Mouse (Mus musculus) activated CD4-positive, CD25-positive, alpha-beta regulatory T cell, adult 4 months (primary cell): Measurements from ENCODE around the gene Lyl1. TPM values are rescaled to one million over a fixed set of nuclear protein-coding genes. Genes with fewer than 3 reads are reported as not detected.
A peak's percentile ranks its signal among the peaks of the same experiment; 100 is the strongest.
"Not testable (repeated sequence)": the region's sequence is repeated elsewhere in the genome, so short reads cannot be mapped to it uniquely, and the experiment has no call there.

Source experiments
- ATAC-seq: one replicate; pipeline ENCODE4 v1.8.0; 2017
- polyA plus RNA-seq, 2 experiments: library from polyadenylated mRNA; unstranded; fragments of 100-300 nt; shearing (Covaris generic); gene quantifications; one replicate each; pipeline ENCODE4 v1.2.1; 2017

Gene Lyl1
- polyA plus RNA-seq, 2 experiments from 2014 or later, result 0.85 to 1.2 TPM

- ATAC-seq, result no peak
Measured at GRCm38 (mm10) chr8:84668731-84669485, 32.3 kb upstream of the Lyl1 start.

- ATAC-seq, result not testable (repeated sequence)
Measured at GRCm38 (mm10) chr8:84670295-84671006, 30.8 kb upstream of the Lyl1 start.

- no peak for ATAC-seq
Measured at GRCm38 (mm10) chr8:84677305-84677704, 24.0 kb upstream of the Lyl1 start.

- ATAC-seq, result no peak
Measured at GRCm38 (mm10) chr8:84681476-84681875, 19.8 kb upstream of the Lyl1 start.

- ATAC-seq, result no peak
Measured at GRCm38 (mm10) chr8:84682257-84682656, 19.0 kb upstream of the Lyl1 start.

GRCm38 (mm10) chr8:84684537-84684936 is 16.7 kb upstream of the Lyl1 start:
- no peak for ATAC-seq

- peak; percentile 4 for ATAC-seq
Measured at GRCm38 (mm10) chr8:84686191-84687002, 14.9 kb upstream of the Lyl1 start, which contains the start of gene Trmt1. Gene Trmt1 (plus strand): TSS chr8:84686307.

- ATAC-seq, result no peak
Measured at GRCm38 (mm10) chr8:84687003-84687704, 14.1 kb upstream of the Lyl1 start.

- peak; percentile 73 for ATAC-seq
Measured at GRCm38 (mm10) chr8:84687705-84688100, 13.6 kb upstream of the Lyl1 start, which contains the start of gene Nacc1. Gene Nacc1 (minus strand): TSS chr8:84687862.

GRCm38 (mm10) chr8:84689091-84689915 is 12.0 kb upstream of the Lyl1 start:
- ATAC-seq, result peak; percentile 68

GRCm38 (mm10) chr8:84693332-84693731 is 7.9 kb upstream of the Lyl1 start:
- ATAC-seq, result no peak

- no peak for ATAC-seq
Measured at GRCm38 (mm10) chr8:84695140-84695539, 6.1 kb upstream of the Lyl1 start.

- peak; percentile 50 for ATAC-seq
Measured at GRCm38 (mm10) chr8:84697166-84698130, 3.8 kb upstream of the Lyl1 start.

GRCm38 (mm10) chr8:84698288-84698687 is 3.0 kb upstream of the Lyl1 start:
- ATAC-seq, result no peak

- ATAC-seq, result no peak
Measured at GRCm38 (mm10) chr8:84698929-84699401, 2.3 kb upstream of the Lyl1 start.

- ATAC-seq, result peak; percentile 25
Measured at GRCm38 (mm10) chr8:84699861-84700322, 1.4 kb upstream of the Lyl1 start.

GRCm38 (mm10) chr8:84700526-84700925 is 731 bp upstream of the Lyl1 start:
- ATAC-seq, result no peak

- no peak for ATAC-seq
Measured at GRCm38 (mm10) chr8:84702561-84702960, 1.3 kb downstream of the Lyl1 start.

GRCm38 (mm10) chr8:84702963-84703465 is 1.8 kb downstream of the Lyl1 start:
- ATAC-seq, result no peak
